Mouse (Mus musculus) CH12.LX (cell line): ENCODE results near the gene Rpia. TPM values are rescaled to one million over a fixed set of nuclear protein-coding genes. Genes with fewer than 3 reads are reported as not detected.

ENCODE experiments used
- DNase-seq: peaks from one replicate; pipeline ENCODE4 v3.0.0-alpha.2; 2013; ENCODE audit errors: extremely low read depth
- H3K27ac ChIP-seq: 2 replicates; pipeline ENCODE4 v1.5.1; 2012; ENCODE audit warnings: low read depth, mild to moderate bottlenecking, control low read depth, moderate library complexity; ENCODE audit not compliant: insufficient read depth
- H3K27me3 ChIP-seq: replicated peaks from 2 replicates; pipeline ENCODE3; 2012; ENCODE audit warnings: inconsistent platforms
- H3K36me3 ChIP-seq, 2 experiments: replicated peaks in 1 of 2; 2 replicates each; pipeline versions ENCODE3 to v1.6.1; 2012; ENCODE audit warnings: inconsistent platforms in 1 of 2, low read length in 1 of 2, mild to moderate bottlenecking in 1 of 2, mixed read lengths in 1 of 2, moderate library complexity in 1 of 2; ENCODE audit not compliant: control insufficient read depth in 1 of 2, insufficient read depth in 1 of 2
- H3K4me1 ChIP-seq, 2 experiments: 2 replicates each; pipeline ENCODE4 v1.6.1; 2012; ENCODE audit warnings: inconsistent platforms in 1 of 2, moderate library complexity in 1 of 2; ENCODE audit not compliant: insufficient read depth in 2 of 2, control insufficient read depth in 1 of 2
- H3K4me2 ChIP-seq: 2 replicates; pipeline ENCODE4 v1.6.1; 2012; ENCODE audit warnings: low read depth, mild to moderate bottlenecking, control low read depth; ENCODE audit not compliant: poor library complexity, insufficient read depth, severe bottlenecking
- H3K4me3 ChIP-seq, 3 experiments: fragments of 150-350 bp in 1 of 3; sonication (generic) in 1 of 3; replicated peaks in 1 of 3; 2 replicates each; pipeline versions ENCODE3 to v1.5.1; 2011 to 2012; ENCODE audit warnings: low read depth in 2 of 3, low read length in 2 of 3, mild to moderate bottlenecking in 2 of 3, moderate library complexity in 2 of 3, control low read depth in 1 of 3, improper control_type of control experiment in 1 of 3, inconsistent platforms in 1 of 3, mixed read lengths in 1 of 3; ENCODE audit not compliant: poor library complexity in 1 of 3
- H3K79me2 ChIP-seq: replicated peaks from 2 replicates; pipeline ENCODE4 v1.6.1; 2012; ENCODE audit warnings: mild to moderate bottlenecking, moderate library complexity; ENCODE audit not compliant: control insufficient read depth, poor library complexity, insufficient read depth, severe bottlenecking; ENCODE audit errors: extremely low read depth
- H3K9ac ChIP-seq: 2 replicates; pipeline ENCODE4 v1.6.1; 2012; ENCODE audit warnings: low read depth, mild to moderate bottlenecking, control low read depth, moderate library complexity; ENCODE audit not compliant: insufficient read depth
- H3K9me3 ChIP-seq: replicated peaks from 2 replicates; pipeline ENCODE3; 2012; ENCODE audit warnings: low read length, inconsistent platforms, mixed read lengths
- BHLHE40 ChIP-seq: IDR thresholded peaks from 2 replicates; pipeline ENCODE4 v1.6.1; 2011; ENCODE audit warnings: mild to moderate bottlenecking, low read depth, low read length, improper control_type of control experiment
- CHD1 ChIP-seq: IDR thresholded peaks from 2 replicates; pipeline ENCODE4 v1.6.1; 2012; ENCODE audit warnings: low read depth, low read length, improper control_type of control experiment, inconsistent platforms
- CHD2 ChIP-seq: IDR thresholded peaks from 2 replicates; pipeline ENCODE4 v1.6.1; 2011; ENCODE audit warnings: low read length, improper control_type of control experiment
- CTCF ChIP-seq, 2 experiments: IDR thresholded peaks in 1 of 2; conservative IDR thresholded peaks in 1 of 2; 2 replicates each; pipeline ENCODE4 v1.5.1; 2011 to 2012; ENCODE audit warnings: low read depth in 2 of 2, low read length in 2 of 2, improper control_type of control experiment in 1 of 2, inconsistent platforms in 1 of 2, mild to moderate bottlenecking in 1 of 2, moderate library complexity in 1 of 2
- E2F4 ChIP-seq: IDR thresholded peaks from 2 replicates; pipeline ENCODE4 v1.6.1; 2011; ENCODE audit warnings: low read depth, low read length, improper control_type of control experiment; ENCODE audit not compliant: insufficient replicate concordance
- ELF1 ChIP-seq: IDR thresholded peaks from 2 replicates; pipeline ENCODE4 v1.6.1; 2014; ENCODE audit warnings: low read depth, mild to moderate bottlenecking, inconsistent platforms, low read length, improper control_type of control experiment
- EP300 ChIP-seq: IDR thresholded peaks from 2 replicates; pipeline ENCODE4 v1.6.1; 2011; ENCODE audit warnings: low read length, improper control_type of control experiment
- ETS1 ChIP-seq: conservative IDR thresholded peaks from 2 replicates; pipeline ENCODE4 v1.6.1; 2012; ENCODE audit warnings: low read depth, mild to moderate bottlenecking, inconsistent platforms, low read length, improper control_type of control experiment, moderate library complexity
- GABPA ChIP-seq: IDR thresholded peaks from 2 replicates; pipeline ENCODE4 v1.6.1; 2012; ENCODE audit warnings: low read depth, low read length, improper control_type of control experiment, inconsistent platforms; ENCODE audit not compliant: insufficient replicate concordance
- HCFC1 ChIP-seq: IDR thresholded peaks from 2 replicates; pipeline ENCODE4 v1.6.1; 2012; ENCODE audit warnings: low read depth, mild to moderate bottlenecking, inconsistent platforms, low read length, improper control_type of control experiment
- IRF4 ChIP-seq: IDR thresholded peaks from 2 replicates; pipeline ENCODE4 v1.6.1; 2014; ENCODE audit warnings: low read depth, mild to moderate bottlenecking, inconsistent platforms, low read length, improper control_type of control experiment
- JUN ChIP-seq: IDR thresholded peaks from 2 replicates; pipeline ENCODE4 v1.6.1; 2011; ENCODE audit warnings: low read depth, mild to moderate bottlenecking, low read length, improper control_type of control experiment, moderate library complexity; ENCODE audit not compliant: insufficient read depth
- JUND ChIP-seq: conservative IDR thresholded peaks from 2 replicates; pipeline ENCODE4 v1.6.1; 2011; ENCODE audit warnings: low read depth, low read length, improper control_type of control experiment
- KAT2A ChIP-seq: IDR thresholded peaks from 2 replicates; pipeline ENCODE4 v1.6.1; 2012; ENCODE audit warnings: low read length, improper control_type of control experiment, inconsistent platforms; ENCODE audit not compliant: insufficient replicate concordance
- MAFK ChIP-seq: IDR thresholded peaks from 2 replicates; pipeline ENCODE4 v1.6.1; 2011; ENCODE audit warnings: low read length, improper control_type of control experiment; ENCODE audit not compliant: insufficient replicate concordance
- MAX ChIP-seq: IDR thresholded peaks from 2 replicates; pipeline ENCODE4 v1.6.1; 2011; ENCODE audit warnings: low read length, improper control_type of control experiment
- MAZ ChIP-seq: IDR thresholded peaks from 2 replicates; pipeline ENCODE4 v1.6.1; 2012; ENCODE audit warnings: low read depth, mild to moderate bottlenecking, inconsistent platforms, low read length, improper control_type of control experiment, moderate library complexity
- MEF2A ChIP-seq: IDR thresholded peaks from 2 replicates; pipeline ENCODE4 v1.6.1; 2014; ENCODE audit warnings: low read depth, mild to moderate bottlenecking, inconsistent platforms, low read length, improper control_type of control experiment, borderline replicate concordance
- MXI1 ChIP-seq: IDR thresholded peaks from 2 replicates; pipeline ENCODE4 v1.6.1; 2011; ENCODE audit warnings: mild to moderate bottlenecking, low read depth, low read length, improper control_type of control experiment
- MYC ChIP-seq: IDR thresholded peaks from 2 replicates; pipeline ENCODE4 v1.6.1; 2011; ENCODE audit warnings: low read depth, mild to moderate bottlenecking, improper control_type of control experiment, low read length
- NRF1 ChIP-seq: IDR thresholded peaks from 2 replicates; pipeline ENCODE4 v1.6.1; 2014; ENCODE audit warnings: low read depth, mild to moderate bottlenecking, inconsistent platforms, low read length, improper control_type of control experiment, moderate library complexity
- PAX5 ChIP-seq: IDR thresholded peaks from 2 replicates; pipeline ENCODE4 v1.6.1; 2012; ENCODE audit warnings: low read length, inconsistent platforms, mixed read lengths
- POLR2A ChIP-seq: IDR thresholded peaks from 2 replicates; pipeline ENCODE4 v1.6.1; 2011; ENCODE audit warnings: low read depth, mild to moderate bottlenecking, improper control_type of control experiment, low read length
- POLR2AphosphoS2 ChIP-seq: IDR thresholded peaks from 2 replicates; pipeline ENCODE4 v1.6.1; 2011; ENCODE audit warnings: low read depth, low read length, improper control_type of control experiment
- RAD21 ChIP-seq: IDR thresholded peaks from 2 replicates; pipeline ENCODE4 v1.6.1; 2011; ENCODE audit warnings: low read depth, mild to moderate bottlenecking, low read length, improper control_type of control experiment, moderate library complexity
- RCOR1 ChIP-seq: conservative IDR thresholded peaks from 2 replicates; pipeline ENCODE4 v1.6.1; 2012; ENCODE audit warnings: low read depth, mild to moderate bottlenecking, inconsistent platforms, low read length, improper control_type of control experiment
- SIN3A ChIP-seq: IDR thresholded peaks from 2 replicates; pipeline ENCODE4 v1.6.1; 2012; ENCODE audit warnings: low read length, improper control_type of control experiment, inconsistent platforms
- SMC3 ChIP-seq: IDR thresholded peaks from 2 replicates; pipeline ENCODE4 v1.6.1; 2011; ENCODE audit warnings: low read depth, low read length, improper control_type of control experiment
- TBP ChIP-seq: conservative IDR thresholded peaks from 2 replicates; pipeline ENCODE4 v1.6.1; 2011; ENCODE audit warnings: low read depth, low read length, improper control_type of control experiment
- TCF12 ChIP-seq: IDR thresholded peaks from 2 replicates; pipeline ENCODE4 v1.6.1; 2014; ENCODE audit warnings: low read depth, mild to moderate bottlenecking, inconsistent platforms, low read length, improper control_type of control experiment
- USF1 ChIP-seq: IDR thresholded peaks from 2 replicates; pipeline ENCODE4 v1.6.1; 2014; ENCODE audit warnings: low read depth, mild to moderate bottlenecking, inconsistent platforms, low read length, improper control_type of control experiment
- USF2 ChIP-seq: conservative IDR thresholded peaks from 2 replicates; pipeline ENCODE4 v1.6.1; 2011; ENCODE audit warnings: low read depth, low read length, improper control_type of control experiment
- ZKSCAN1 ChIP-seq: IDR thresholded peaks from 2 replicates; pipeline ENCODE4 v1.6.1; 2012; ENCODE audit warnings: low read depth, inconsistent platforms, low read length, improper control_type of control experiment, borderline replicate concordance
- ZMIZ1 ChIP-seq: IDR thresholded peaks from 2 replicates; pipeline ENCODE4 v1.6.1; 2012; ENCODE audit warnings: low read depth, mild to moderate bottlenecking, inconsistent platforms, low read length, improper control_type of control experiment
- ZNF384 ChIP-seq: IDR thresholded peaks from 2 replicates; pipeline ENCODE4 v1.6.1; 2012; ENCODE audit warnings: low read depth, low read length, improper control_type of control experiment, inconsistent platforms
- dilution Hi-C: fragments of 300-500 bp; cut with MboI; formaldehyde crosslinking; loops from 2 replicates; pipeline ENCODE4 v1.14.3; 2020; ENCODE audit warnings: low sequenced_read_pairs; ENCODE audit not compliant: extremely low pct_unique_long_range_greater_than_20kb, extremely low pct_ligation_motif_present
- in situ Hi-C: fragments of 300-500 bp; cut with MboI; formaldehyde crosslinking; loops from 3 replicates; pipeline ENCODE4 v1.14.3; 2019; ENCODE audit warnings: low sequenced_read_pairs, low pct_ligation_motif_present, low pct_unique_long_range_greater_than_20kb, mixed read lengths
- polyA plus RNA-seq: library from polyadenylated mRNA; unstranded; fragments of >175 nt; gene quantifications from 2 replicates; pipeline ENCODE4 v1.2.1, GENCODE M21; 2012; ENCODE audit warnings: low read depth; ENCODE audit not compliant: insufficient read length
- total RNA-seq, 2 experiments: library from RNA; depleted of rRNA; stranded (reverse); fragments of 300-350 nt in 1 of 2; fragments of >200 nt in 1 of 2; gene quantifications; 2 replicates each; pipeline ENCODE4 v1.2.3; 2012 to 2014

Gene Rpia
- total and polyA plus RNA-seq, 3 experiments = 55.7 to 65.1 (median 57.8) TPM

DNA sequence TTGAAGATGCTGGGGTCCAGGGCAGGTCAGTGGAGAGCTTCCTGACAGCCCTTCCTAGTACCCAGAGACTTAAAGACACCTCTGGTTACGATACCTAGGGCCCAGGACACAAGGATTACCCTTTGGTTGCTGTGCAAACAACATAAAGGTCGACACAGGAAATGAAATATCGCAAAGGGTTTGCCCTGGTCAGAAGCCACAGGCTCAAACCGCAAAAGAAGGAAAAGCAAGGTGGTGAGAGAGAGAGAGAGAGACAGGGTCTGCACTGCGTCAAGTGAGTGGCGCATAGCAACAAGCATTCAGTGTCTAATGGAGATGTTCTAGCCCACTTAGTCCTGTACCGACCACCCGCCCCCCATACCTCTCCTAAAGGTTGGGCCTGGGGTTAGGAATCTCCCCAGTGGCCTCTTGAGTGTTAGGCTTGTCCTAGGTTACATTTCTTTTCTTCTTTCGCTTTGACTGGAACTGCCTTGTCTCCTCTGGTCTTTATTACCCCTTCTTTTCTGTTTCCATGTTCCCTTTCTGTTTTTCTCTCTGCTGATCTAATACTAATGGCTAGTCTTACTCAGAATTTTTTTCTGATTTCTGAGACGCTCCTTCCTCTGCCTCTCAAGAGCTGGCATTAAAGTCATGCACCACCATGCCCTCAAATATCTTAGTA lies 39.3 kb upstream of the Rpia start (continued):
- TF ChIP-seq HCFC1 = no peak
- TF ChIP-seq CHD2 = peak; percentile 49; the same call in 1 of the 2 replicates
- peak; percentile 28 for TF ChIP-seq BHLHE40
- no peak for TF ChIP-seq NRF1
- TF ChIP-seq ZNF384 = peak; percentile 57
- TF ChIP-seq SMC3 = no peak
- TF ChIP-seq ELF1 = 0 out of 2 replicates have a peak, but pooled peaks have one; percentile 1

DNA sequence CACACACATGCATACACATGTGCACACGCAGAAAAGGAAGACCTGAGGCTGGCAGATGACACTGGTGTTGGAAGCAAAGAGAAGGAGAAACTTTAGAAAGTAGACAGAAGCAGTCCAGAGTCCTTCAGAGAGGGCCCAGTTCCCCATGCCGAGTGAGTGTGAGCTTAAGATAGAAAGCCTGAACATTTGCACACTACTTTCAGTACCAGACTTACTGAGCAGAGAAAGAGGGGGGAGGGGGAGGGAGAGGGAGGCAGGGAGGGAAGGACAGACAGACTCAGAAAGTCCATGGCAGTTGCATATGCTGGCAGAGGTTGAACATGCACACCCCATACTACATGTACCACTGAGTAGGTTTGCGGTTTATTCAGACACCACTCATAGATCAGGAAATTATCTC lies 38.5 kb upstream of the Rpia start:
- DNase-seq = peak; percentile 81
- Histone ChIP-seq H3K27ac (peak overlapping the region; percentile 99), H3K27me3 (no peaks in the 10 kb centered on the region), H3K36me3 (no peaks in the 10 kb centered on the region), H3K4me3 (no peak overlapping the region), H3K9ac (peak overlapping the region; percentile 62), H3K4me1 (peaks cover 15 to 36% of the 10 kb centered on the region in 2 experiments), H3K4me2 (peak overlapping the region; percentile 85), H3K9me3 (peaks cover 10% of the 10 kb centered on the region), H3K79me2 (no peaks in the 10 kb centered on the region)
- in situ Hi-C loops = no loop called here
- dilution Hi-C loops = no loop called here
- TF ChIP-seq MAFK (peak; percentile 87), GABPA (no peak), JUND (peak; percentile 71), EP300 (peak; percentile 94), CTCF (conservative IDR thresholded peaks at IDR 0.05 in 1 of 2, IDR thresholded peaks at IDR 0.05 in 1 of 2; ENCODE audit: low read depth in 2 of 2, low read length in 2 of 2) (no peak), CHD2 (peak; percentile 95), E2F4 (0 out of 2 replicates have a peak, but pooled peaks have one; percentile 64), MAX (peak; percentile 82), TCF12 (peak; percentile 91), SIN3A (peak; percentile 88), HCFC1 (peak; percentile 59), NRF1 (peak; percentile 40; the same call in 1 of the 2 replicates), ZKSCAN1 (peak; percentile 14; the same call in 1 of the 2 replicates), RAD21 (no peak), USF2 (no peak), RCOR1 (peak; percentile 95), PAX5 (no peak), TBP (0 out of 2 replicates have a peak, but pooled peaks have one; percentile 33), MXI1 (peak; percentile 53), ETS1 (peak; percentile 90), POLR2AphosphoS2 (no peak), IRF4 (peak; percentile 98), MYC (0 out of 2 replicates have a peak, but pooled peaks have one; percentile 68), ZMIZ1 (no peak), MAZ (peak; percentile 98), MEF2A (peak; percentile 97), ELF1 (peak; percentile 54), USF1 (no peak), KAT2A (0 out of 2 replicates have a peak, but pooled peaks have one; percentile 64), POLR2A (peak; percentile 47; the same call in 1 of the 2 replicates), ZNF384 (peak; percentile 63), CHD1 (0 out of 2 replicates have a peak, but pooled peaks have one; percentile 58), JUN (peak; percentile 74), SMC3 (peak; percentile 37; the same call in 1 of the 2 replicates)
